Mouse (Mus musculus) spleen, postnatal 10 days (tissue): ENCODE measurements around the gene Rnf130.
"Not testable (repeated sequence)": the region's sequence is repeated elsewhere in the genome, so short reads cannot be mapped to it uniquely, and the experiment has no call there.

Experiments
- DNase-seq, 2 experiments: peaks; one replicate each; pipeline ENCODE4 v3.0.0; 2021 to 2022; ENCODE audit warnings: low spot score in 2 of 2

Gene Rnf130

DNA sequence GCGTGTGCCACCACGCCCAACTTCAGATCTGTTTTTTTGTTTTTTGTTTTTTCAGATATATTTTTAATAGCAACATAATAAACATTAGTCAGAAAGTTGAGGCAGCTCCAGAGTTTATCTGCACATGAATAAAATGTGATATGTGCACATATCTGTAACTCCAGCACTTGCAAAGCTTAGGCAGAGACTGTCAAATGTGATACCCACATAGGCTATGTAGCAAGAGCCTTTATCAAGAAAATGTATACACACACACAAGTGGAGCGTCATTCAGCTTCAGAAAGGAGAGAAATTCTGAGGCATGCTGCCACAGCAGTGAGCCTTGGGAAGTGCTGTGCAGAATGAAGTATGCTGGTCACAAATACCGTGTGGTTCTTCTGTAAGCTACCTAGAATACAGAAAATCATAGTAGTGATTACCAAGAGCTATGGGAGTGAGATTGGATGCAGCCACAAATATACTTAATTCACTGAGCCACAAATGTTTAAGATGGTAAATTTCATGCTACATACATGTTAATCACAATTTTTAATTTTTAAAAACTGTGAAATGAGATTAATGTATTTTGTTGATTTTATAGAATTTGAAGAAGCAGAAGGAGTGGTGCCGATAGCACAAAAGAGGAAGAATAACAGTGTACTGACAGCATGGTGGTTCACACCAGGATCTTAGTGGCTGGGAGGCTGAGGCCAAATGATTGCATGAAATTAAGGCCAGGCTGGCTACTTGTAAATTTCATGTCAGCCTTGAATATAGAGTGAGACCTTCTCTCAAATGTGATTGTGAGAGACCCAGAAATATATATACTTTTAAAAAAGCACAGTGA lies 56.4 kb downstream of the Rnf130 start:
- DNase-seq: no peak

- no peak for DNase-seq
Measured at GRCm38 (mm10) chr11:50086211-50086610, 61.1 kb downstream of the Rnf130 start.

DNA sequence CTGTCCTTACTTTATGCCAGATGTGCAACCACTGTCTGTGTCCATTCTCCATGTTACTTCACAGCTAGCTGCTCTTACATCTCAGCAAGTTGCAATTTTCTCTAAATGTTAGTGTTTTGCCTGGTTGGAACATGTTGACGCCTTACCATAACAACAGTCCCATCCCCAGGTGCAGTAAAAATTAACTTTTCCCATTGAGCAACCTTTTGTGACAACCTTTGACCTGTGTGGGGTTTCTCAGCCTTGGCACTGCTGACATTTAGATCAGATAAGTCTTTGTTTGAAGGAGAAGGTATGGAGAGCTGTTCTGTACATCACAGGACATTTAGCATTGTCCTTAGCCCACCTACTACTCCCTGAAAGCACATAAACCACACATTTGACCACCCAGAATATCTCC lies 64.7 kb downstream of the Rnf130 start:
- no peak for DNase-seq

DNA sequence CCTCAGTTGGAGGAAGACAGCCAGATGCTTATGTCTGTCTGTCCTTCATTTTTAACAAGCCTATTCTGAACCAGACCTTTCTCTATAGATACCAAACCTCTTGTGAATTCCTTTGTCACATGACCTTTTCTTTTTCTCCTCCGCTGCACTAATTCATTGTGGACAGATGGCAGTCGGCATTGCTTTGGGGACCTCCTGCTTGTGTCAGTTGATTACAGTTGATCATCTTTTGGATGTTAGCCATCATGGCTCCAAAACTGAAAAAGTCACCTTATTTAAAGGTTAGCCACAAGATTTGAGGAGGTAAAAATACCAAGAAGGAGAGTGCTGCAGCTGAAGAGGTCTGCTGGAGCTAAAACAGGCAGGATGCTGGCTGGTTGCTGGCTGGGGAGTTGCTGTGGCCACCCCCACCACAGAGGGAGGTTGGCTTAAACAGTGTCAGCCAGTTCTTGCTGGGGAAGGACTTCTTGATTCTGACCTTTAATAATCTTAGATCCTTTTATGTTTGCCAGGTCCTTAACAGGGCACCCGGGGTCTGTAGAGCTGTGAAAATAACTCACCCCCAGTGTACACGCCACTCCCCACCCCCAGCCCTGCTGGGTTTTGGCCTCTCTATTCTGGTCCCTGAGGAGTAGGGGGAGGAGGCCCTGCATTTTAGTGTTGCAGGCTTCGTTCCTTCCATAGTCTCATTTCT lies 66.0 kb downstream of the Rnf130 start:
- no peak for DNase-seq

DNA sequence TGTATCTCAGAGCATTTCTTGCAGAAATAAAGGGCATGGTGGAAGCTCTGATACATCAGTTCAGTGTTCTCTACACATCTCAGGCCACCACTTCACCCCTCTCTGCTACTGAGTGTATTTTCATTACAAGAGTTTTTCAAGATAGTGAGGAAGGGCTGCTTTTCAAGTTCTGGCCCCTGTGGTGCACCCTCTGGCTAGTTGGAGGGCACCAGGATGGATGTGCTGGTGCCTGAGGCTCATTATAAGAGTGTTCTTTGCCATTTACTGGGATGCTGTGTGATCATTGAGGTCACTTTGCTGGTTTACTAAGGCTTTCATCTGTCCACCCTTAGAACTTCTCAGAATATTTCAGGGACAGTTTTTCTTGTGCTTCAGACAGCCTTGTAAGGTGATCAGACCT lies 66.5 kb downstream of the Rnf130 start:
- no peak for DNase-seq

DNA sequence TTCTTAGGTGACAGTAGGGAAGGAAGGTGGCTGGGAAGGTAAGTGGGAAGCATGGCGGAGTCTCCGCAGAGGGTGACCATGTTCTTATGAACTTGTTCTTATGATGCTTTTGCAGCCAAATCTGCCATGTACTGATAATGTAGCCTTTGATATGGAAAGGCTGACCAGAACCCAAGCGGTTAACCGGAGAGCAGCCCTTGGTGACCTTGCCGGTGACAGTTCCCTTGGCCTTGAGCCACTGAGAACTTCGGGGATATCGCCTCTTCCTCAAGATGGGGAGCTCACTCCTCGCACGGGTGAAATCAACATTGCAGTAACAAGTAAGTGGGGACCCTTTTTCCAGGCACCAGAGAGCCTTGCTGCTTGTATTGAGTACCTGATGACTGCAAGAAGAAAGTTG lies 70.5 kb downstream of the Rnf130 start:
- DNase-seq: no peak

DNA sequence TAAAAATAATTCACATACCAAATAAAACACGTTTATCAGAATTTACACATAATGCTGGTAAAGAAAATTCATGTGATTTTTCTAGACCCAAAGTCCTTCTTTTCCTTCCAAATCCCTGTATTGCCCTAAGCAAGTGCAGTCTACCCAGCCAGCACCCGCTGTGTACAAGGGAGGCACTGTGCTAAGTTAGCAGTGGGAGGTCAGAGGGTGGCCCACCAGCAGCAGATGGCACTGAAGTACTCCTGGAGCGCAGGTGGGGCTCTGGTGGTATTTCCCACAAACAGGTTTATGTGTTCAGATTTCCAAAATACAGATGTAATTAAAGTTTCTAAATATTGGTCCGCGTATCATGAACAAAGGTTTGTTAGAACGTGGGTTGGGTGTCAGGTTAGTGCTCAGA lies 71.9 kb downstream of the Rnf130 start:
- DNase-seq: no peak

GRCm38 (mm10) chr11:50098961-50099481 lies 73.9 kb downstream of the Rnf130 start:
- DNase-seq: no peak

DNA sequence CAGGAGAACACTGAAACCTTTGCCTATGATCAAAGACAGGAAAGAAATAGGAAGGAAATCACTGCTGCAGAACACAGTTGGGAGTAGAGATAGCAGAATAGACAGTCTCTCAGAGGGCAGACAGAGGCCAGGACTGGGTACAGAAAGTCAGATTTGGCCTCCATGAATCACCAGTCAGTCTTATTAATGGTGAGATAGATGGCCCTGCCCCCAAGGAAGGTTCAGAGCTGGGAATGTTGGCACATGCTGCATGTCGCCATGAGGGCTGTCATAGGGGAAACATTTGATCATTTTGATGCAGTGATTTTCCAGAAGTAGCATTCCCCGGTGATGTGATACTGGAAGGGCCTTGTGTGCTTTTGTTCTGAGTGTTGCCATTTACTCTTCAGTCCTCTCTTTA lies 74.5 kb downstream of the Rnf130 start:
- DNase-seq: no peak

DNA sequence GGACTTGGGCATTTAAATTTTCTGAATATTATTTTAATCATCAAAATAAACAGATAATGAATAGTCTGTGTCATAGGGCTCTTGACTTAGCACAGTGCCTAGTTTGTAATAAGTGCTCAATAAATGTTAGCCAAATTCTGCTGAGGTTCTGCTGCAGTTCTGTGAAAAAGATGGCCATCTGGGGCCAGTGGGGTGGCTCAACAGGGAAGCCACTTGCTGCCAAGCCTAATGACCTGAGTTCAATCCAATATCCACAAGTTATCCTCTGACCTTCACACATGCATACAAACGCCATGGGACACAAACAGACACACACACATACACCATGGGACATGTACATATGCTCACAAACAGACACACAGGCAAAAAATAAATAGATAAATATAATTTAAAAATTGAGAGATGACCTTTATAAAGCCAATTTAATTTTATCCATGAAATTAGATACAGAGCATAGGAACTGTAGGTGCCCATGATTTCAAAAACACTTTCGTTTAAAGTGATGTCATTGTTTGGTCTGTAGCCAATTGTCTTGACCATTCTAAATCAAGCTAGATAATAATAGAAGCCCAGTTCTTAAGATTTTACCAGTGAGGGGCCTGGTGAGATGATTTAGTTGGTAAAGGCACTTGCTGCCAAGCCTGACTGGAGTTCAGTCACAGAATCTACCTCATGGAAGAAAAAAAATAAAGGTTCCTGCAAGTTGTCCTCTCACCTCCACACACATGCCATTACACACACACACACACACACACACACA lies 75.6 kb downstream of the Rnf130 start:
- DNase-seq: no peak

GRCm38 (mm10) chr11:50101962-50102361 lies 76.8 kb downstream of the Rnf130 start:
- DNase-seq: not testable (repeated sequence)

GRCm38 (mm10) chr11:50104016-50104415 lies 78.9 kb downstream of the Rnf130 start:
- DNase-seq: no peak

- no peak for DNase-seq
Measured at GRCm38 (mm10) chr11:50105237-50105636, 80.1 kb downstream of the Rnf130 start.

DNA sequence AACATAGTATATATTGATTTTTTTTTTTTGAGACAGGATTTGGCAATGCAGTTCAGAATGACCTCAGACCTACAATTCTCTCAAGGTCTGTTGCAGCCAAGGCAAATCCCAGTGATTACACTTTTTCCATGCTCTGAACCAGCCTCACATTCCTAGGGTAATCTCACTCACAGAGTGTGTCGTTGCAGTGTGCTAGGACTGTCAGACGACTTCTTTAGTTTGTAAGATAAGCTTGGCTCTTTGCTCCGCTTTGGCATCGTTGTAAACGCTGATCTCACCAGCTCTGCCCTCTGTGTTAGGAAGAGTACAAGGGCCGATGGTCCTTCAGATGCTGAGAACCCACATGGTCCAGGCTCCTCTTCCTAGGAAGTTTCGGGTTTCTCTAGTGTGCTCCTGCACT lies 80.9 kb downstream of the Rnf130 start:
- DNase-seq: no peak

DNA sequence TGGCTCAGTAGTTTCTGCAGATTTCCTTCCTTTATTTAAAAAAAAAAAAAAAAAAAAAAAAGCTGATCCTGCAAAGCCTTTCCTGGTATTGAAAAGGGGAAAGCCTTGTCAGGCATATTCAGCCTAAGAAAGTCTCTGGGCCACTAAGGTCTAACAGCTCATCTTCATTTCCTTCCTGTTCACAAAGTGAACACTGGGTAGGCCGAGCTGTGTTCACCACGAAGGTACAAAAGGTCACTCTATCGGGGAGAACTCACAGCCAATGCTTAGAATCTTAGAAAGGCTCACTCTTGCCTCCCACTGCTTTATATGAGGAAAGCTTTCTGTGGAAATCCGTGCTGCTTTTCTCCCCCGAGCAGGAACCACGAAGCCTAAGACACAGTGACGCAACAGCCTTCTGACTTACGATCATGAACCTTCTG lies 83.7 kb downstream of the Rnf130 start:
- DNase-seq: no peak

- DNase-seq: peak; percentile 83 to 89
Measured at GRCm38 (mm10) chr11:50114329-50114728, 89.2 kb downstream of the Rnf130 start.

DNA sequence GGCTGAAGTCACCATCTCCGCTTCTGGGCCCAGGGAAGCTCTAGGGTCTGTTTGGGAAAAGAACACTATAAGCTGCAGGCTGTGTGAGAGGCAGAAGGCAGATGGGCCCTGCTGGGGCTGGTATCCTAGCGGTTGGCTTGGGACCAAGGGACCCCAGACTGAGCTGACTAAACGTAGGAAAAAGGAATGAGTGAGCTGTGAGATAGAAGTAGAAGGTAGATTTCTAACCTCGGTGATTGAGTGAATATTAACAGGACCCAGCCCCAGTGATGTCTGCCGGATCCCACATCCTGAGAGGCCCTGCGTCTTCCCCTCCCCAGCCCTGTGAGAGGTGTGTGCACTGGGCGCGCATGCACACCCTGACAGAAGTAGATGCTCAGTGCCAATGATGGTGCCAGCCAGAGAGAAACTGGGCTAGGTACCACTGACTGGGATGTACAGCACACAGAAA lies 97.5 kb downstream of the Rnf130 start:
- DNase-seq: no peak

DNA sequence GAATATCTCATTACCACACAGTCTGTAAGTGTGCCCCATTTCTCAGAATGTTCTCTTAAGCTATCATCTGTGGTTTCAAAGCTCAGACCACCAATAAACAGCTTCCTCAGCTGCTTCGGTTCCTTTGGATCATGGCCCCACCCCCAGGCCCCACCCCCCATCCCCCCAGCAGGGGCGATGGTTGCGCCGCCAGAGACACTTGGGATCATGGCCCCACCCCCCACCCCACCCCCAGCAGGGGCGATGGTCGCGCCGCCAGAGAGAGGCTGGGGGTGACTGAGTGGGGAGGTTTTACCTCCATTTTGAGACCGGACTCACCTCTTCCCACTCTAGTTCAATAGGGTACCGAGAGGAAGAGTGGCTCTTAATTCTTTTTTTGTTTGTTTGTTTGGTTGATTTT lies 102.6 kb downstream of the Rnf130 start:
- DNase-seq: no peak

DNA sequence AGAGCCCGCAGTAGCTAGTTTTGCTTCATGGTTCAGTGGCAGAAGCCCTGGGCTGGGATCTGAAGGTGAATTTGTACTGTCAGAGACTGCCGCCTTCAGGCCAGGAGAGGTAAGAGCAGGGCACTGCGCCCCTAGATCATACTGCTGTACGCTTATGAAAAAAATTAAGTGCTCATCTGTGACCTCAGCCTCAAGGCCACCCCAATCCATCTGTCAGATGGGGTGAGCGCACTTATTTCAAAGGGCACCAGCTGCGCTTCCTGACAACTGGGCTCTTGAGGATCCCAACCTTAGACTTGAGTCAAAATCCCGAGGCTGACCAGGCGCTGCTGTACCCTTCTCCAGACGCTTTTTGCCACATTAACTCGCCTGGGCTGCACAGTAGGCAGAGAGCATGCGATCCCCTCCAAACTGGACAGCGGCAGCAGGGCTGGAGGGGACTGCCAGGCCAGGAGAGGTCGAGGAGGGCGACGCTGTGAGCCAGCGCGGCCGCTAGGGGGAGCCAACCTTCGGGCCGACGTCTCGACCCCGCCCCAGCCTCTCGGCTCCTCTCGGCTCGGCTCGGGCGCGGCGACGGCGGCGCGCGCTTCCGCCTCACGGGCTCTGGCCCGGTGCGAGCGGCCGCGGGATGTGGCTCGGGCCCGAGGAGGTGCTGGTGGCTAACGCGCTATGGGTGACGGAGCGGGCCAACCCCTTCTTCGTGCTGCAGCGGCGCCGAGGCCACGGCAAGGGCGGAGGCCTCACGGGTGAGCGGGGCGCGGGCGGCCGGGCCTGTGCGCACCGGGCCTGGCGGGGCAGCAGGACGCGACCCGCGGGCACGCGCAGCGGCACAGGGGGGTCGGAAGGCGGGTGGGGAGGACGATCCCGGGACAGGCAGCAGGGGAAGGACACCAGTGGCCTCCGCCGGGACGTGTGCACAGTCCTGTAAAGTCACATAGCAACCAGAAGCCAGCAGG lies 105.9 kb downstream of the Rnf130 start, which contains the start of gene Tbc1d9b:
Tbc1d9b (plus strand) TSS at position 586 of the 956 bp plus-strand sequence.
- peak; percentile 93 to 94 for DNase-seq

GRCm38 (mm10) chr11:50131801-50132201 lies 106.7 kb downstream of the Rnf130 start:
- no peak for DNase-seq

- peak in 1 of 2 experiments; percentile 41 for DNase-seq
Measured at GRCm38 (mm10) chr11:50132265-50132664, 107.1 kb downstream of the Rnf130 start.
